Mouse (Mus musculus): ENCODE measurements at regions not wholly inside any gene's neighbourhood (a gene's known extent, or its start where the extent isn't known, plus 50 kb on each side); places are given as distances from the start of the nearest gene placed in this dataset.
A peak's percentile ranks its signal among the peaks of the same experiment; 100 is the strongest.

- Histone ChIP-seq H3K27ac (ENCODE audit: low read depth, low read length) (no peak overlapping the region), H3K4me2 (ENCODE audit: low read length) (no peak overlapping the region), H3K36me3 (ENCODE audit: control insufficient read depth, insufficient read depth, low read length) (no peaks in the 10 kb centered on the region), H3K9ac (ENCODE audit: low read depth, low read length) (no peak overlapping the region), H3K27me3 (replicated peaks; ENCODE audit: control insufficient read depth, insufficient read depth, low read length) (no peaks in the 10 kb centered on the region), H3K9me3 (ENCODE audit: control insufficient read depth, low read length) (no peaks in the 10 kb centered on the region), H3K4me3 (ENCODE audit: low read length) (no peak overlapping the region), H3K4me1 (ENCODE audit: control insufficient read depth, insufficient read depth, low read depth, low read length) (no peaks in the 10 kb centered on the region)
- peak; percentile 54; the same call in 1 of the 2 replicates for ATAC-seq
- WGBS, result 80% methylated on average over 4 of the region's 4 CpGs
Observed at GRCm38 (mm10) chr4:18169855-18170508, 1435.3 kb upstream of the Gm12353 start.

GRCm38 (mm10) chr4:18170862-18171261 lies 1434.4 kb upstream of the Gm12353 start:
- Histone ChIP-seq H3K4me2 (ENCODE audit: low read length) (no peak overlapping the region), H3K27me3 (replicated peaks; ENCODE audit: control insufficient read depth, insufficient read depth, low read length) (no peaks in the 10 kb centered on the region)
- no peak for ATAC-seq

DNA sequence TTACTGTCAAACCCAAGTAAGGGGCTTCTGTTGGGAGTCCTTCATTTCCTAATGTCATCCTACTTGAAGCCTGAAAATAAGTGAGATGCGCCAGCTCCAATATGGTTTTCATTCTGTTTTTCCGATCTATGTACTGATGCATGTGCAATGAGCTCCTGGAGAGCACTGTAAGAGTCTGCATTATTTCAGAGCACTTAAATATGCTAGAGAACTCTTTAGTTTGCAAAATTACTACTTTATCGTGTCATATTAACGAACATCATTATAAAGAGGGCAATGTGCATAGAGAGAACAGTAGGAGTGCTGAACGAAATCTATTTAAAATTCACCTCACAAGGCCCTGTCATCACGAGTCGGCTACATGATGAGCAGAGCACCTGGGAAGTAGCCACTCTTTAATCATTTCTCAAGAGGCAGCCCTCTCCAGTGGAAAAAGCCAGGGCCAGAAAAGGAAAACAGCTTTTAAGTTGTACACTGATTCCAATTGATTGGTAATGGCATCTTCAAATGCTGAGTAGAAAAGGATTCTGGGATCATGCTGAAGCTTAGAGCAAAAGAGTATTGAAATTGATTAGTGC lies 1424.3 kb upstream of the Gm12353 start:
- H3K36me3 ChIP-seq (ENCODE audit: control insufficient read depth, insufficient read depth, low read length), result no peaks in the 10 kb centered on the region
- H3K9ac ChIP-seq (ENCODE audit: low read depth, low read length), result no peak overlapping the region
- no peaks in the 10 kb centered on the region for H3K27me3 ChIP-seq (replicated peaks; ENCODE audit: control insufficient read depth, insufficient read depth, low read length)
- H3K4me3 ChIP-seq (ENCODE audit: low read length), result no peak overlapping the region
- no peaks in the 10 kb centered on the region for H3K4me1 ChIP-seq (ENCODE audit: control insufficient read depth, insufficient read depth, low read depth, low read length)
- ATAC-seq, result no peak
- no peak overlapping the region for H3K4me2 ChIP-seq (ENCODE audit: low read length)
- no peak overlapping the region for H3K27ac ChIP-seq (ENCODE audit: low read depth, low read length)
- WGBS, result 64% methylated on average over 7 of the region's 7 CpGs
- no peaks in the 10 kb centered on the region for H3K9me3 ChIP-seq (ENCODE audit: control insufficient read depth, low read length)

More at GRCm38 (mm10) chr4:18170862-18171261, 1434.4 kb upstream of the Gm12353 start:
- no peak overlapping the region for H3K4me3 ChIP-seq (ENCODE audit: low read length)
- H3K36me3 ChIP-seq (ENCODE audit: control insufficient read depth, insufficient read depth, low read length), result no peaks in the 10 kb centered on the region
- no peaks in the 10 kb centered on the region for H3K9me3 ChIP-seq (ENCODE audit: control insufficient read depth, low read length)
- H3K9ac ChIP-seq (ENCODE audit: low read depth, low read length), result no peak overlapping the region
- H3K4me1 ChIP-seq (ENCODE audit: control insufficient read depth, insufficient read depth, low read depth, low read length), result no peaks in the 10 kb centered on the region
- 84% methylated on average over 2 of the region's 2 CpGs for WGBS
- no peak overlapping the region for H3K27ac ChIP-seq (ENCODE audit: low read depth, low read length)

Data from hindbrain, embryonic 16.5 days (tissue).